Mouse (Mus musculus): ENCODE results near the gene Socs2. TPM values are rescaled to one million over a fixed set of nuclear protein-coding genes. Genes with fewer than 3 reads are reported as not detected.

Socs2 gene
- 66.1 and 75.1 TPM in 2 replicates for polyA plus RNA-seq (2011; ENCODE audit: insufficient read depth, insufficient read length, low read depth, missing spikeins)

DNA sequence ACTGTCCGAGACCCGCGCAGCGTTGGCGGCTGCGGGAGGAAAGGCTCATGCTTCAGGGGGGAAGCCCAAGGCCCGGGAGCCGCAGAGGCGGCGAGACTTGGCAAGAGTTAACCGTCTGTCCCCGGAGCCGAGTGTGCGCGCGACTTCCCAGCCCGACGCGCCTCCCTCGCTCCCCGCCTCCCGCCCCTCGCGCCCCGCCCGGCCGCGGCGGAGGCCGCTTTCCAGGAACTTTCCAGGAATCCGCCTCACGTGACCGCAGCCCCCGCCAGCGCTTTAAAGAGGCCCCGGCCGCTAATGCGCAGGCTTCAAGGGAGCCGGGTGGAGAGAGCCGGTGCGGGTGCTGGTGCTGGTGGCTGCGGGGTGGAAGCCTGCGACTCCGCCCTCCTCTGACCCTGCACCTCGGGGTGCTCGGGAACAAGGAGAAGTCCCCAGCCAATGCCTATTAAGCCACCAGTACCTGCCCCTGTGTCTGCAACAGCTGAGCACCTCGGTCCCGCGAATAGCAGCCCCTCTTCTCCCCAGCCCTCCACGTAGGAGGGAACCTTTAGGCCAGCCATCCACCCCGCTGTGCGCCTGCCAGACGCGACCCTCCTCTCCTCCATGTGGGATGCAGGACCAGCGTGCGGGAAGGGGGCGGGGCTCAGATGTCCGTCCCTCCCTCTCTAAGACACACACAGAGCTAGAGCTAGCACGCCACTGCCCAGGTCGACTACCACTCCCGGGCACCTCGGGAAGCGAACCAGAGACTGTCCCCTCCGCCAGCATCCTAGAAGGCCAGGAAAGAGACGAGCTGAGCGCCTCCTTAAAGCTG lies at the start of gene Socs2:
Gene Socs2 (minus strand): TSS at position 496 of the 811 bp plus-strand sequence.
- H3K4me3 ChIP-seq (ENCODE audit: low read depth, low read length) = peak within 1 kb of the TSS; percentile 88
- no peaks in the 10 kb centered on the region for H3K4me1 ChIP-seq (ENCODE audit: control insufficient read depth, insufficient read depth, low read length)
- H3K9me3 ChIP-seq (replicated peaks; ENCODE audit: control insufficient read depth, insufficient read depth, low read length, poor library complexity, severe bottlenecking) = no peaks in the 10 kb centered on the region
- peak within 1 kb of the TSS; percentile 40 for H3K27ac ChIP-seq (ENCODE audit: insufficient read depth, low read length)
- H3K36me3 ChIP-seq (ENCODE audit: control insufficient read depth, insufficient read depth, low read length, poor library complexity, severe bottlenecking) = peaks cover 5% of the 10 kb centered on the region
- H3K27me3 ChIP-seq (ENCODE audit: control insufficient read depth, insufficient read depth, low read length, poor library complexity, severe bottlenecking) = no peaks in the 10 kb centered on the region
- TF ChIP-seq POLR2A (IDR thresholded peaks at IDR 0.05; ENCODE audit: insufficient read depth, low read length) (peak; percentile 8), CTCF (IDR thresholded peaks at IDR 0.05; ENCODE audit: low read depth, low read length) (no peak), EP300 (IDR thresholded peaks at IDR 0.05; ENCODE audit: insufficient read depth, low read depth, low read length) (peak; percentile 7; the same call in 1 of the 2 replicates)
- peak within 1 kb of the TSS; percentile 99 for H3K9ac ChIP-seq (ENCODE audit: low read depth, poor library complexity, severe bottlenecking)

DNA sequence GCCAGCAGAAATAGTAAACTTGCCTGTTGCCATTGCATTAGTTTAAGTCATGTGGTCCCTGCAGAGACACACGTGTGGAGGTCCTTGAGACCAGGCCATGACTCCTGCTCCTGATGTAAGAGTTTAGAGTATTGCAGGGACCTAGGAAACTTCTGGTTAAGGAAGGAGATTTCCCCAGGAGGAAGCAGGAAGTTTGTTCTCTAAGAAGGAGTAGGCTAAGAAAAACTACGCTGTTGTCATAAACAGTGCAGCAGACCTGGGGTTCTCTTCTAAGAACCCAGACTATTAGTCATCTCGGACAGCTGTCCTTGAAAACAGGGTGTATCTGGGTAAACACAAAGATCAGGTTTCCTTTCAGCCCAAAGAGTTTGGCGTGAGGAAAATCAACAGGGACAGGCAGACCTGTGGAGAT lies 48.5 kb upstream of the Socs2 start:
- TF ChIP-seq CTCF (IDR thresholded peaks at IDR 0.05; ENCODE audit: low read depth, low read length) = no peak
- no peak for TF ChIP-seq POLR2A (IDR thresholded peaks at IDR 0.05; ENCODE audit: insufficient read depth, low read length)
- TF ChIP-seq EP300 (IDR thresholded peaks at IDR 0.05; ENCODE audit: insufficient read depth, low read depth, low read length) = no peak

DNA sequence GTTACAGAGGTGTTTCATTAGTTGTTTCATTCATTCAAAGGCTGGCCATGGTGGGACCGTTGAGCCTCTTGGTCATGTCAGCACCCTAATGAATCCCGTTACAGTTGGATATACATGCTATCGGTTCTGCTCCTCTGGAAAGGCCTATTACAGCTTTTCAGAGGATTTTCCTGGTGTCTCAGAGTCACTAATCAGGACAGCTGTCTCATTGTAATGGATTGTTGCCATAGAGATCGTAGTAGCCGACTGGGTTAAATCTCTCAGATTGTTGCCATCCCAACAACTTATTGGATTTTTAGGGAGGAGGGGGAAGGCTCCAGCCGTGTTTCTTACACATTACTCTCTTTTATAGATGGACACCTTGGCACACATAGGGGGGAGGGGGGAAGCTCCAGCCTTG lies 47.5 kb upstream of the Socs2 start:
- Histone ChIP-seq H3K4me3 (ENCODE audit: low read depth, low read length) (no peak overlapping the region), H3K9me3 (replicated peaks; ENCODE audit: control insufficient read depth, insufficient read depth, low read length, poor library complexity, severe bottlenecking) (no peaks in the 10 kb centered on the region), H3K4me1 (ENCODE audit: control insufficient read depth, insufficient read depth, low read length) (peaks cover 5% of the 10 kb centered on the region), H3K27ac (ENCODE audit: insufficient read depth, low read length) (no peak overlapping the region), H3K9ac (ENCODE audit: low read depth, poor library complexity, severe bottlenecking) (no peak overlapping the region), H3K27me3 (ENCODE audit: control insufficient read depth, insufficient read depth, low read length, poor library complexity, severe bottlenecking) (no peaks in the 10 kb centered on the region), H3K36me3 (ENCODE audit: control insufficient read depth, insufficient read depth, low read length, poor library complexity, severe bottlenecking) (no peaks in the 10 kb centered on the region)
- no peak for TF ChIP-seq CTCF (IDR thresholded peaks at IDR 0.05; ENCODE audit: low read depth, low read length)
- no peak for TF ChIP-seq EP300 (IDR thresholded peaks at IDR 0.05; ENCODE audit: insufficient read depth, low read depth, low read length)
- TF ChIP-seq POLR2A (IDR thresholded peaks at IDR 0.05; ENCODE audit: insufficient read depth, low read length) = no peak

More for the DNA sequence above, 48.5 kb upstream of the Socs2 start:
- H3K9ac ChIP-seq (ENCODE audit: low read depth, poor library complexity, severe bottlenecking) = no peak overlapping the region
- H3K4me3 ChIP-seq (ENCODE audit: low read depth, low read length) = no peak overlapping the region
- no peaks in the 10 kb centered on the region for H3K9me3 ChIP-seq (replicated peaks; ENCODE audit: control insufficient read depth, insufficient read depth, low read length, poor library complexity, severe bottlenecking)
- H3K36me3 ChIP-seq (ENCODE audit: control insufficient read depth, insufficient read depth, low read length, poor library complexity, severe bottlenecking) = no peaks in the 10 kb centered on the region
- H3K4me1 ChIP-seq (ENCODE audit: control insufficient read depth, insufficient read depth, low read length) = peaks cover 5% of the 10 kb centered on the region
- H3K27ac ChIP-seq (ENCODE audit: insufficient read depth, low read length) = peak overlapping the region; percentile 0; the same call in 1 of the 2 replicates
- no peaks in the 10 kb centered on the region for H3K27me3 ChIP-seq (ENCODE audit: control insufficient read depth, insufficient read depth, low read length, poor library complexity, severe bottlenecking)

DNA sequence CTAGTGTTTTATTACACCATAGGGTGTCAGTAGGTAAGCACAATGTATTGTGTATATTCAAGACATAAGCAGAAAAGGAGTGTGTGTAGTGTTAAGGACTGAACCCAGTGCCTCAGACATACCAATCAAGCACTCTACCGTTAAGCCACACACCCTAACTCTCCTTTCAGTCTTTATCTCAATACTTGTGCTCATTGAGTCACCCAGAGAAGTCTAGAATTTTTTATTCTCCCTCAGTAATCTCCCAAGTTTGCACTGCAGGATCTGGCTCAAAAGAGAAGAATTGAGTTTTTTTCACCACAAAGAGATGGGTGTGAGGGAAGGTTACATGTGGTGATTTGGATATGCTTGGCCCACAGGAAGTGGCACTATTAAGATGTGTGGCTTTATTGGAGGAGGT lies 45.3 kb upstream of the Socs2 start:
- 0 out of 2 replicates have a peak overlapping the region, but pooled peaks have one; percentile 84 for H3K27ac ChIP-seq (ENCODE audit: insufficient read depth, low read length)

DNA sequence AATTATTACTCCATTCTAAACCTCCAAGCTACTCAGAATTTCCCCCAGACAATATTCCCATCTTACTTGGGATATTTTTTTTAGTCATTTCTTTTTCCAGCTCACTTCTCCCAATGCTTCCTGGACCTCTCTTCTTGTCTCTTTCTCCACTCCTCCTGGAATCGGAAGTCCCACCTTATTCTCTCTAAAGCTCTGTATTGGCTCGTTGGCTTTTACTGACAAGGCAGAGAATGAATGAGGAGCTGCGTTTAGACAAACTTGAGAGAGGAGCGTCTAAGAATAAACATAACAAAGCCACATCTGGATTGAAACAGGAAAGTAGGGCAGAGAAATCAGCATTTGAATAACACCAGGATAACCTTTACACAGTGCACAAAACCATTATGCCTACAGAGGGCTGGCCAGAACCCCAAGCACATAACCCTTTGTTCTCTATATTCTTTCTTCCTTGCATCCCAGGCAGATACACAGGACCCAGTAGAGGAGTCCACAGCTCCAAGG lies 44.1 kb upstream of the Socs2 start:
- H3K27me3 ChIP-seq (ENCODE audit: control insufficient read depth, insufficient read depth, low read length, poor library complexity, severe bottlenecking) = no peaks in the 10 kb centered on the region
- no peaks in the 10 kb centered on the region for H3K9me3 ChIP-seq (replicated peaks; ENCODE audit: control insufficient read depth, insufficient read depth, low read length, poor library complexity, severe bottlenecking)
- H3K4me3 ChIP-seq (ENCODE audit: low read depth, low read length) = no peak overlapping the region; the same call in 1 of the 2 replicates
- no peak overlapping the region for H3K9ac ChIP-seq (ENCODE audit: low read depth, poor library complexity, severe bottlenecking)
- TF ChIP-seq CTCF (IDR thresholded peaks at IDR 0.05; ENCODE audit: low read depth, low read length) (no peak), EP300 (IDR thresholded peaks at IDR 0.05; ENCODE audit: insufficient read depth, low read depth, low read length) (no peak), POLR2A (IDR thresholded peaks at IDR 0.05; ENCODE audit: insufficient read depth, low read length) (no peak)
- H3K36me3 ChIP-seq (ENCODE audit: control insufficient read depth, insufficient read depth, low read length, poor library complexity, severe bottlenecking) = peaks cover 2% of the 10 kb centered on the region; the same call in 1 of the 2 replicates
- H3K27ac ChIP-seq (ENCODE audit: insufficient read depth, low read length) = peak overlapping the region; percentile 84
- peaks cover 8% of the 10 kb centered on the region for H3K4me1 ChIP-seq (ENCODE audit: control insufficient read depth, insufficient read depth, low read length)

More for the DNA sequence above, 45.3 kb upstream of the Socs2 start:
- H3K9ac ChIP-seq (ENCODE audit: low read depth, poor library complexity, severe bottlenecking) = no peak overlapping the region
- H3K4me1 ChIP-seq (ENCODE audit: control insufficient read depth, insufficient read depth, low read length) = peaks cover 8% of the 10 kb centered on the region
- H3K4me3 ChIP-seq (ENCODE audit: low read depth, low read length) = no peak overlapping the region
- H3K27me3 ChIP-seq (ENCODE audit: control insufficient read depth, insufficient read depth, low read length, poor library complexity, severe bottlenecking) = no peaks in the 10 kb centered on the region
- no peaks in the 10 kb centered on the region for H3K9me3 ChIP-seq (replicated peaks; ENCODE audit: control insufficient read depth, insufficient read depth, low read length, poor library complexity, severe bottlenecking)
- H3K36me3 ChIP-seq (ENCODE audit: control insufficient read depth, insufficient read depth, low read length, poor library complexity, severe bottlenecking) = peaks cover 2% of the 10 kb centered on the region; the same call in 1 of the 2 replicates
- TF ChIP-seq EP300 (IDR thresholded peaks at IDR 0.05; ENCODE audit: insufficient read depth, low read depth, low read length) (no peak), POLR2A (IDR thresholded peaks at IDR 0.05; ENCODE audit: insufficient read depth, low read length) (no peak), CTCF (IDR thresholded peaks at IDR 0.05; ENCODE audit: low read depth, low read length) (no peak)

Data from ES-Bruce4 (cell line).